Mouse (Mus musculus): ENCODE results near the gene Slit3. TPM values are rescaled to one million over a fixed set of nuclear protein-coding genes. Genes with fewer than 3 reads are reported as not detected.

The Slit3 gene
- polyA plus RNA-seq, 1 experiment from 2014 or later = 5.8 TPM

DNA sequence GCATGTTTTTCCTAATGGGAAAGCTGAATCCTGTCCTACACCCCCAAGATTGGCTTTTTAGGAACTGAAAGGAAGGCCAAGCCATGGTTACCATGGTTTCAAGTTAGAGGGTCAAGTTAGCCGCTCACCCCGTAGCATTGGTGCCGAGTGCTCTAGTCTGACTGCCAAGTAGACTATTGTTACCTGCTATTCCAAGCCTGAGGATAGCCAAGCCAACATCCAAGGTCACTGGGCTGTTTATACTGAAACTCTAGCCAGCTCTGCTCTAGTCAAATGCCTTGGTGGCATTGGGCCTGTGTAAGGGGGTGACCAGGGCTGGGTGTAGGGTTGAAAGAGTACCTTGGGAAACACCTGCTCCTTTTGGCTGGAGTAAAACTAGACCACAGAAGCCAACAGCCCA, 162.7 kb downstream of the Slit3 start:
- Histone ChIP-seq H3K36me3 (ENCODE audit: control insufficient read depth, insufficient read depth) (no peaks in the 10 kb centered on the region), H3K27ac (ENCODE audit: low read length) (no peak overlapping the region), H3K4me3 (replicated peaks; ENCODE audit: low read length) (no peak overlapping the region), H3K9me3 (ENCODE audit: control insufficient read depth, low read length) (no peaks in the 10 kb centered on the region), H3K4me1 (replicated peaks; ENCODE audit: control insufficient read depth, insufficient read depth, low read length) (peaks cover 30% of the 10 kb centered on the region), H3K27me3 (replicated peaks; ENCODE audit: control insufficient read depth, insufficient read depth, low read length) (no peaks in the 10 kb centered on the region), H3K4me2 (ENCODE audit: low read length) (no peak overlapping the region), H3K9ac (replicated peaks; ENCODE audit: low read depth, low read length) (no peak overlapping the region)
- WGBS = 35% methylated on average over 3 of the region's 3 CpGs
- ATAC-seq = no peak

DNA sequence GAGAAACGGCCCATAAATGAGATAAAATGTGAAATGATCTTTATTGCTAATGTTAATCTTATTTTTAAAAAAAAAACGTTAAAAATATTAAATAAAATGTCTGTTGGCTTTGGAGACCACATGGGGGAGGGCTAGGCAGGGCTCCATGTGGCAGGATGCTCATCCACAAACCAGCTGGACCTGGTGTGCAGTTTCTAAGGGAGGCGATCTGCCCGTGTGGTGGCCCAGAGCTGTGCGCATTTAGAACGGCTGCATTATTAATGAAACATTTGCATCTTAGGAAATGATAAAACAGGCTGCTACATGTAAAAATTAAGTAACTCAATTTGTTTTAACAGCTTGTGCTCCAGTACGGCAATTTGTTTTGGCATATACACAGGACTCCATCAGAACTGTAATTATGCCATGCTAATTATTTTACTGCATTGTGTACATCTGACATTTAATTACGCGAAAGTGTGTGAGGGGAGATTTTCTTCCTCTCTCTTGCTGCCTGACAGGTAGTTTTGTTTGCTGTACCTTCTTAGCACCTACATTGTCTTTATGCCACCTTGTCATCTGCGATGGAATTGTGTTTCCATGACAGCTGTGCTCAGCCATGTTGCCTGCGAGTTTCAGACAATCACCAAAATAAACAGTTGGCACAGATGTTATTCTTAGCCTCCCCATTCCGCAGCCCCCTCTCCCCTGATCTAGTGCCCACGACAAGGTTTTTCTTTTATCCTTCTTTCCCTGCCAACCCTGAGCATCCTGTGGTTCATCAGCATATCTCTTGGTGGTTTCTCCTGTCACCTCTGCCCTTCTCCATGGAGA, 165.8 kb downstream of the Slit3 start:
- H3K4me3 ChIP-seq (replicated peaks; ENCODE audit: low read length) = no peak overlapping the region
- no peak overlapping the region; the same call in 1 of the 2 replicates for H3K4me2 ChIP-seq (ENCODE audit: low read length)
- WGBS = 24% methylated on average over 13 of the region's 13 CpGs
- no peaks in the 10 kb centered on the region for H3K36me3 ChIP-seq (ENCODE audit: control insufficient read depth, insufficient read depth)
- peak; percentile 77 for ATAC-seq
- peak overlapping the region; percentile 49 for H3K27ac ChIP-seq (ENCODE audit: low read length)
- H3K27me3 ChIP-seq (replicated peaks; ENCODE audit: control insufficient read depth, insufficient read depth, low read length) = no peaks in the 10 kb centered on the region
- H3K4me1 ChIP-seq (replicated peaks; ENCODE audit: control insufficient read depth, insufficient read depth, low read length) = peaks cover 36% of the 10 kb centered on the region
- no peaks in the 10 kb centered on the region for H3K9me3 ChIP-seq (ENCODE audit: control insufficient read depth, low read length)
- no peak overlapping the region for H3K9ac ChIP-seq (replicated peaks; ENCODE audit: low read depth, low read length)

DNA sequence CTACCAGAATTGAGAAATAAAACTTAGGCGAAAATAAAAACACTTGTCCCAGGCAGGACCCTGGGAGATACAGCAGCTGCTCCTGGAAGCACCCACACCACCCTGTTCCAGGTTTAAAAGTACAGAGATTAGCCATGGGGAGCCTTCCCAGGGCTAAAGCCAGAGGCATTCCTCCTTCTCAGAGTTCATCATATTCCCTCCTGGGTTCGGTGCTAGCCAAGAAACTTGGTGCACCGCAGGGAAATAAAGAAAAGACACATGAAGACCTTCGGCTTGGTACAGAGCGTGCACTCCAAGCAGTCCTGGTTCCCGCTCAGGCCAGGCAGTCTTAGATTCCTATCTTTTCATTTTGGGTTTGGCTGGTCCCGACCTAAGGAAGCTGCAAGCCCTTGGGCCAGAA, 167.0 kb downstream of the Slit3 start:
- no peak for ATAC-seq
- WGBS = 94% methylated on average over 7 of the region's 7 CpGs
- peaks cover 28% of the 10 kb centered on the region for H3K4me1 ChIP-seq (replicated peaks; ENCODE audit: control insufficient read depth, insufficient read depth, low read length)

DNA sequence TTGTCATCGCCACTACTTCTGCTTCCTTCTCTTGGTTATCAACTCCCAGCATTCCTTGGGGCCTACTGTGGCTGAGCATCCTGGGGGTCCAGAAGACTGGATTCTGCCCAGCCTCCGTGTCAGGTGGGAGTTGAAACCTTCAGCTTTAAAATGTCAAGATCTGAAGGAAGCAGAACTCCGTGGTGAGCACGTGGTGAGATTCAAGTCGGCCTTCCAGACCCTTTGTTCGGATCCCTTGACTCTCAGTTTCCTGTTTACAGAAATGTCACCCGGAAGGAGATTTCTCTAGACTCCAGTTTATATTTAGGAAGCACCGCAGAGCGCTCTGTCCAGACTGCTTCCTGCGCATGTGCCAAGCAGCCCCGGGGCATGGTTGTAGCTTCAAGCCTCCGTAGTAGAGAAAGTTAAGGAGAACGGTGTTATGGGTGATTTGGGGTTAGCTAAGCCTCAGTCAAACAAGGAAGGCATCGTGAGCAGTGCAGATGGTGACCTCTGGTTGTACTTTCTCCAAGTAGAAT, 167.8 kb downstream of the Slit3 start:
- Histone ChIP-seq H3K4me1 (replicated peaks; ENCODE audit: control insufficient read depth, insufficient read depth, low read length) (peaks cover 21% of the 10 kb centered on the region), H3K4me3 (replicated peaks; ENCODE audit: low read length) (no peak overlapping the region), H3K4me2 (ENCODE audit: low read length) (no peak overlapping the region), H3K27me3 (replicated peaks; ENCODE audit: control insufficient read depth, insufficient read depth, low read length) (no peaks in the 10 kb centered on the region), H3K36me3 (ENCODE audit: control insufficient read depth, insufficient read depth) (no peaks in the 10 kb centered on the region), H3K27ac (ENCODE audit: low read length) (no peak overlapping the region), H3K9ac (replicated peaks; ENCODE audit: low read depth, low read length) (no peak overlapping the region), H3K9me3 (ENCODE audit: control insufficient read depth, low read length) (no peaks in the 10 kb centered on the region)
- ATAC-seq = no peak
- 89% methylated on average over 14 of the region's 14 CpGs for WGBS

More for the DNA sequence above, 167.0 kb downstream of the Slit3 start:
- Histone ChIP-seq H3K4me2 (ENCODE audit: low read length) (no peak overlapping the region), H3K27me3 (replicated peaks; ENCODE audit: control insufficient read depth, insufficient read depth, low read length) (no peaks in the 10 kb centered on the region), H3K36me3 (ENCODE audit: control insufficient read depth, insufficient read depth) (no peaks in the 10 kb centered on the region), H3K9ac (replicated peaks; ENCODE audit: low read depth, low read length) (no peak overlapping the region), H3K27ac (ENCODE audit: low read length) (no peak overlapping the region), H3K4me3 (replicated peaks; ENCODE audit: low read length) (no peak overlapping the region), H3K9me3 (ENCODE audit: control insufficient read depth, low read length) (no peaks in the 10 kb centered on the region)

DNA sequence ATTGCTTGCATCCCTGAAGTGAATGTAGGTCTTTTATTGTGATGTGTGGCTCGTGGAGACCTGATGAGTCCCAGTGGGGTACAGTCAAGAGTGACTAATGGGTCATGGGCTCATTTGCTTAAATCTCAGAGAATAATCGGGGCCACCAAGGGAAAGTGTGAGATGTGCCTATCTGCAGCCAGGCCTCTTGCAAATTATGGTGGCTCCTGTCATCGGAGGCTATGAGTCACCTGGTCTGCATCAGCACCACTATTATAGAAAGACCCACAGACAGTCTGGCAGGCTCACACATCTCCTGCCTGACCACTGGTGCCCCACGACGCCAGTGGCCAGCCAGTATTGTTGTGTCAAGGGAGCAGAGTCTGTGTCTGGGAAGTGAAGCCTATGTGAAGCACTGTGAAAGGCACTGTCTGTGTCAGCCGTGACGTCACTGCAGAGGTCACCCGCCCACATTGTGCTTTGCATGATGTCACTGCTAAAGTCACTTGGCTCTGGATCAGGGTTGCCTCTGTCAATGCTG, 171.3 kb downstream of the Slit3 start:
- H3K4me2 ChIP-seq (ENCODE audit: low read length) = no peak overlapping the region
- no peak overlapping the region for H3K4me3 ChIP-seq (replicated peaks; ENCODE audit: low read length)
- ATAC-seq = no peak
- no peaks in the 10 kb centered on the region for H3K27me3 ChIP-seq (replicated peaks; ENCODE audit: control insufficient read depth, insufficient read depth, low read length)
- 77% methylated on average over 8 of the region's 8 CpGs for WGBS
- H3K9me3 ChIP-seq (ENCODE audit: control insufficient read depth, low read length) = no peaks in the 10 kb centered on the region
- no peaks in the 10 kb centered on the region for H3K36me3 ChIP-seq (ENCODE audit: control insufficient read depth, insufficient read depth)
- H3K9ac ChIP-seq (replicated peaks; ENCODE audit: low read depth, low read length) = no peak overlapping the region
- H3K27ac ChIP-seq (ENCODE audit: low read length) = no peak overlapping the region
- peaks cover 20% of the 10 kb centered on the region for H3K4me1 ChIP-seq (replicated peaks; ENCODE audit: control insufficient read depth, insufficient read depth, low read length)

DNA sequence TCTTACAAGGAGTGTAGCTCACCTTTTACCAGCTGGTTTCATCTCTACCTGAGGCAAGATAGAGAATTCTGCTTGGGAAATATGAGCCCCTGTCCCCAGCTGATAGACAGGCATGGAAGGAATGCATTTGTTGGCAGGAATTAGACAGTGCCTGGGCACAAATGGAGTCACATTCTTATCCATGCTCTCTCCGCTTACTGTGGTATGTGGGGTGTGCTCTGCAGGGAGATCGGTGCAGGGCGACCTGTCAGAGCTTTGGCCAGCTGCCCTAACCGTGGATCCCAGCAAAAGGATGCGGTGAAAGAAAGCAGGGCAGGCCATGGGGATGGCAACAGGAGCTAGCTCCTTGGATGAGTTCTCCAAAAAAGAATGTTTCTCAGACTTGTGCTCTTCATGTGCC, 172.2 kb downstream of the Slit3 start:
- H3K27ac ChIP-seq (ENCODE audit: low read length) = no peak overlapping the region
- no peak for ATAC-seq
- H3K9ac ChIP-seq (replicated peaks; ENCODE audit: low read depth, low read length) = no peak overlapping the region
- no peaks in the 10 kb centered on the region for H3K36me3 ChIP-seq (ENCODE audit: control insufficient read depth, insufficient read depth)
- no peak overlapping the region for H3K4me3 ChIP-seq (replicated peaks; ENCODE audit: low read length)
- H3K27me3 ChIP-seq (replicated peaks; ENCODE audit: control insufficient read depth, insufficient read depth, low read length) = no peaks in the 10 kb centered on the region
- no peaks in the 10 kb centered on the region for H3K9me3 ChIP-seq (ENCODE audit: control insufficient read depth, low read length)
- 82% methylated on average over 5 of the region's 5 CpGs for WGBS
- peaks cover 19% of the 10 kb centered on the region for H3K4me1 ChIP-seq (replicated peaks; ENCODE audit: control insufficient read depth, insufficient read depth, low read length)
- H3K4me2 ChIP-seq (ENCODE audit: low read length) = no peak overlapping the region

DNA sequence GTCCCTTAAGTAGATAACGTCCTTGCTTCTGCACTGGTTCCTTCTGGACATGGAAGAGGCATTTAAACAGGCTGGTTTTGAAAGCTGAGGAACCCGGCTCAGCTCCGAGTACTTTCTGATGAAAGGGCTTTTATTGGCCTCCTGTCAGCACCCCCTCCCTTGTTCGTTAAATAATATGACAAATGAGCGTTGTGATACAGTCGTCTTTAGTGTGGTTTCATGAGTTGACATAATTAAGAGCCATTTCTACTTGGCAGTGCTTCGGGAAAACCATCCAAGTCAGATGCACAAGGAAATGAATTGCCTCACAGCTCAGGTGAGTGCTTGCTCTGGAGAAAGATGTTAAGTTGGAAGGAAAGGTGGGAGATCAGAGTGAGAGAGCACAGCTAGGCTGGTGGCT, 173.6 kb downstream of the Slit3 start:
- no peak overlapping the region for H3K9ac ChIP-seq (replicated peaks; ENCODE audit: low read depth, low read length)
- peak; percentile 29; the same call in 1 of the 2 replicates for ATAC-seq
- H3K9me3 ChIP-seq (ENCODE audit: control insufficient read depth, low read length) = no peaks in the 10 kb centered on the region
- no peak overlapping the region for H3K27ac ChIP-seq (ENCODE audit: low read length)
- WGBS = 9% methylated on average over 7 of the region's 7 CpGs
- H3K4me1 ChIP-seq (replicated peaks; ENCODE audit: control insufficient read depth, insufficient read depth, low read length) = peaks cover 15% of the 10 kb centered on the region
- no peak overlapping the region for H3K4me3 ChIP-seq (replicated peaks; ENCODE audit: low read length)
- no peaks in the 10 kb centered on the region for H3K36me3 ChIP-seq (ENCODE audit: control insufficient read depth, insufficient read depth)
- no peak overlapping the region for H3K4me2 ChIP-seq (ENCODE audit: low read length)
- H3K27me3 ChIP-seq (replicated peaks; ENCODE audit: control insufficient read depth, insufficient read depth, low read length) = no peaks in the 10 kb centered on the region

DNA sequence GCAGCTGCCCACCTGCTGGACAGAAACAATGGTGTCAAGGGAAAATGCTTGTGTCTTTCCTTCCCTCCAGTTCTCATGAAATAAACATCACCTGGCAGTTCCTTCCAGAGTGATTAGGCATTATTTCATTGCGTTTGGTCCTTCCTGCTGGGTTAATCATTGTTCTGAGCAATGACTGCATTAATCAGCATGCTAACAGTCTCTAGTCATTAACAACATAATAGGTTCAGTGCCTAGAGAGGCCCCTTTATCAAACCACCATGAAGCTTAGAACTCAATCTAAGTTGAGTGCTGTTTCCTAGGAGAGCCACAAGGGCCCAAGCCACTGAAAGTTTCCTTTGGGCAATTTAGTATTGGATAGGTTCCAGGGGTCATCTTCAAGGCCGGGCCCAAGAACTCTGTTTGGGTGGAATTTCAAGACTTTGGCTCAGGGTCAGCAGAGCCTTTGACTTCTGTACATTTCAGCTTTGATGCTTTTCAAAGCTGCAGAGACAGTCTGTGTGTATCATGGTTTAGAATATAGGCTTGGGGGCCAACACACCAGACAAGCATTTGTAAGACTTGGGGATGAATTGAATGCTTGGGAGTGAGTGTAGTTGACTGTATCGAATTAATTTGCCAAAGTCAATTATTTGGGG, 174.3 kb downstream of the Slit3 start:
- Histone ChIP-seq H3K9me3 (ENCODE audit: control insufficient read depth, low read length) (no peaks in the 10 kb centered on the region), H3K4me1 (replicated peaks; ENCODE audit: control insufficient read depth, insufficient read depth, low read length) (peaks cover 18% of the 10 kb centered on the region), H3K27me3 (replicated peaks; ENCODE audit: control insufficient read depth, insufficient read depth, low read length) (no peaks in the 10 kb centered on the region), H3K4me3 (replicated peaks; ENCODE audit: low read length) (no peak overlapping the region), H3K4me2 (ENCODE audit: low read length) (no peak overlapping the region), H3K36me3 (ENCODE audit: control insufficient read depth, insufficient read depth) (no peaks in the 10 kb centered on the region), H3K27ac (ENCODE audit: low read length) (no peak overlapping the region), H3K9ac (replicated peaks; ENCODE audit: low read depth, low read length) (no peak overlapping the region)
- ATAC-seq = peak; percentile 75
- WGBS = 18% methylated on average over 3 of the region's 3 CpGs

DNA sequence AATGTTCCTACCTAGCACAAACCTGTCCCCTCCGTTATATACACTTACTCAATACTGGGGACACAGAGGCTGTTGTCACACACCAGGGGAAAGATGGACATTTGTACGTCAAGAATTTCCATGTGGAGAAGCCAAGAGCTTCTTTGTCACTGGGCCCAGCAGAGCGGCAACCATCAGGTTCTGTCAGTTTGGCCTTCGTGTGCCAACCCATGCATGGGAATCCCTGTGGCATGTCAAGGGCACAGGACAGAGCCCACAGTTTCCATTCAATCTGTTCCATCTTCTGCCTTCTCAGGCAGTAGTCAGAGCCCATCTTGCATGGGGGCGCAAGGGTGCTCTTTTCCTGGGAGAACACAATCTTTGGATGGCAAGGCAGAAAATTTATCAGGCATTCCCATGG, 175.8 kb downstream of the Slit3 start:
- 95% methylated on average over 5 of the region's 5 CpGs for WGBS
- Histone ChIP-seq H3K4me2 (ENCODE audit: low read length) (no peak overlapping the region), H3K36me3 (ENCODE audit: control insufficient read depth, insufficient read depth) (no peaks in the 10 kb centered on the region), H3K27me3 (replicated peaks; ENCODE audit: control insufficient read depth, insufficient read depth, low read length) (no peaks in the 10 kb centered on the region), H3K9ac (replicated peaks; ENCODE audit: low read depth, low read length) (no peak overlapping the region), H3K4me3 (replicated peaks; ENCODE audit: low read length) (no peak overlapping the region), H3K9me3 (ENCODE audit: control insufficient read depth, low read length) (no peaks in the 10 kb centered on the region), H3K27ac (ENCODE audit: low read length) (no peak overlapping the region), H3K4me1 (replicated peaks; ENCODE audit: control insufficient read depth, insufficient read depth, low read length) (peaks cover 18% of the 10 kb centered on the region)
- no peak for ATAC-seq
